Mouse (Mus musculus) neural tube, embryonic 15.5 days (tissue): ENCODE measurements around the gene Tmem255a. TPM values are rescaled to one million over a fixed set of nuclear protein-coding genes. Genes with fewer than 3 reads are reported as not detected.

Experiments
- ATAC-seq: fragments of 200-750 bp; cut with Nextera tagmentation; 2 replicates; pipeline ENCODE4 v1.8.0; 2017; ENCODE audit warnings: mild to moderate bottlenecking, moderate TSS enrichment, moderate library complexity; ENCODE audit not compliant: low FRiP score
- H3K27ac ChIP-seq: fragments of 300-500 bp; sonication (generic); replicated peaks from 2 replicates; pipeline ENCODE4 v1.5.1; 2015; ENCODE audit warnings: mild to moderate bottlenecking, inconsistent platforms
- H3K27me3 ChIP-seq: fragments of 300-500 bp; sonication (generic); replicated peaks from 2 replicates; pipeline ENCODE4 v1.6.1; 2015; ENCODE audit warnings: inconsistent platforms
- H3K36me3 ChIP-seq: fragments of 300-500 bp; sonication (generic); 2 replicates; pipeline ENCODE4 v1.6.1; 2015; ENCODE audit warnings: inconsistent platforms
- H3K4me1 ChIP-seq: fragments of 300-500 bp; sonication (generic); 2 replicates; pipeline ENCODE4 v1.6.1; 2015; ENCODE audit warnings: inconsistent platforms
- H3K4me2 ChIP-seq: fragments of 300-500 bp; sonication (generic); 2 replicates; pipeline ENCODE4 v1.6.1; 2015; ENCODE audit warnings: inconsistent platforms, mild to moderate bottlenecking, moderate library complexity
- H3K4me3 ChIP-seq: fragments of 300-500 bp; sonication (generic); replicated peaks from 2 replicates; pipeline ENCODE4 v1.5.1; 2015; ENCODE audit warnings: mild to moderate bottlenecking, inconsistent platforms
- H3K9ac ChIP-seq: fragments of 300-500 bp; sonication (generic); replicated peaks from 2 replicates; pipeline ENCODE4 v1.6.1; 2015; ENCODE audit warnings: mild to moderate bottlenecking, inconsistent platforms
- H3K9me3 ChIP-seq: fragments of 300-500 bp; sonication (generic); replicated peaks from 2 replicates; pipeline ENCODE4 v1.6.1; 2016; ENCODE audit warnings: inconsistent platforms
- WGBS: fragments of 180-500 bp; shearing (Covaris S2); methylation state at CpG from one replicate; pipeline ENCODE4 v1.1.7; 2015; ENCODE audit warnings: mixed read lengths; 5-methylcytosine and 5-hydroxymethylcytosine counted together
- polyA plus RNA-seq: library from polyadenylated mRNA; unstranded; fragments of >200 nt; fragmentation: Nextera tagmentation; extraction: Ambion mirVana; gene quantifications from 2 replicates; pipeline ENCODE4 v1.2.1, GENCODE M21; 2015

Tmem255a gene
- polyA plus RNA-seq, result 48.0 and 48.5 TPM in 2 replicates

GRCm38 (mm10) chrX:38251851-38252571 lies at the start of gene Tmem255a:
TSS of gene Tmem255a (minus strand) at chrX:38252439.
- Histone ChIP-seq H3K27me3 (no peaks in the 10 kb centered on the region), H3K4me3 (peak within 1 kb of the TSS; percentile 44), H3K9ac (peak within 1 kb of the TSS; percentile 36), H3K36me3 (no peaks in the 10 kb centered on the region), H3K4me2 (peak within 1 kb of the TSS; percentile 60), H3K4me1 (peaks cover 12% of the 10 kb centered on the region; the same call in 1 of the 2 replicates), H3K27ac (peak within 1 kb of the TSS; percentile 64; the same call in 1 of the 2 replicates), H3K9me3 (no peaks in the 10 kb centered on the region)
- ATAC-seq, result peak; percentile 82
- WGBS, result 25% methylated on average over 26 of the region's 27 CpGs

GRCm38 (mm10) chrX:38259610-38260009 lies 7.4 kb upstream of the Tmem255a start:
- Histone ChIP-seq H3K27me3 (no peaks in the 10 kb centered on the region), H3K4me2 (no peak overlapping the region), H3K4me3 (no peak overlapping the region), H3K27ac (no peak overlapping the region), H3K9me3 (no peaks in the 10 kb centered on the region), H3K9ac (no peak overlapping the region), H3K4me1 (no peaks in the 10 kb centered on the region), H3K36me3 (no peaks in the 10 kb centered on the region)
- 28% methylated on average over 2 of the region's 2 CpGs for WGBS
- no peak for ATAC-seq

GRCm38 (mm10) chrX:38250352-38250950 lies 1.8 kb downstream of the Tmem255a start:
- H3K36me3 ChIP-seq, result no peaks in the 10 kb centered on the region

GRCm38 (mm10) chrX:38249640-38250351 lies 2.4 kb downstream of the Tmem255a start:
- 29% methylated on average over 16 of the region's 16 CpGs for WGBS
- Histone ChIP-seq H3K4me3 (peak overlapping the region; percentile 44), H3K9me3 (no peaks in the 10 kb centered on the region), H3K36me3 (no peaks in the 10 kb centered on the region), H3K9ac (no peak overlapping the region), H3K27me3 (no peaks in the 10 kb centered on the region), H3K27ac (no peak overlapping the region), H3K4me2 (peak overlapping the region; percentile 60), H3K4me1 (peaks cover 12% of the 10 kb centered on the region; the same call in 1 of the 2 replicates)
- ATAC-seq, result no peak

More at GRCm38 (mm10) chrX:38250352-38250950, 1.8 kb downstream of the Tmem255a start:
- peak; percentile 50; the same call in 1 of the 2 replicates for ATAC-seq
- peak overlapping the region; percentile 60 for H3K4me2 ChIP-seq
- H3K4me1 ChIP-seq, result peaks cover 12% of the 10 kb centered on the region; the same call in 1 of the 2 replicates
- no peak overlapping the region for H3K27ac ChIP-seq
- H3K9me3 ChIP-seq, result no peaks in the 10 kb centered on the region
- peak overlapping the region; percentile 14; the same call in 1 of the 2 replicates for H3K9ac ChIP-seq
- H3K27me3 ChIP-seq, result no peaks in the 10 kb centered on the region
- 23% methylated on average over 17 of the region's 18 CpGs for WGBS
- H3K4me3 ChIP-seq, result peak overlapping the region; percentile 44

GRCm38 (mm10) chrX:38247601-38248000 lies 4.6 kb downstream of the Tmem255a start:
- Histone ChIP-seq H3K4me2 (no peak overlapping the region), H3K9me3 (no peaks in the 10 kb centered on the region), H3K27ac (no peak overlapping the region), H3K27me3 (no peaks in the 10 kb centered on the region), H3K4me1 (peaks cover 12% of the 10 kb centered on the region; the same call in 1 of the 2 replicates), H3K36me3 (no peaks in the 10 kb centered on the region), H3K4me3 (no peak overlapping the region), H3K9ac (no peak overlapping the region)
- no peak for ATAC-seq
- WGBS, result 30% methylated on average over 5 of the region's 5 CpGs

- no peak for ATAC-seq
- Histone ChIP-seq H3K4me2 (no peak overlapping the region), H3K9me3 (no peaks in the 10 kb centered on the region), H3K9ac (no peak overlapping the region), H3K4me1 (peaks cover 12% of the 10 kb centered on the region; the same call in 1 of the 2 replicates), H3K36me3 (no peaks in the 10 kb centered on the region), H3K27me3 (no peaks in the 10 kb centered on the region), H3K4me3 (no peak overlapping the region), H3K27ac (no peak overlapping the region)
- 37% methylated on average over 6 of the region's 6 CpGs for WGBS
Measured at GRCm38 (mm10) chrX:38247108-38247507, 5.1 kb downstream of the Tmem255a start.

GRCm38 (mm10) chrX:38237731-38238130 lies 14.5 kb downstream of the Tmem255a start:
- WGBS, result 36% methylated on average over 2 of the region's 2 CpGs
- no peak for ATAC-seq

GRCm38 (mm10) chrX:38229888-38230287 lies 22.4 kb downstream of the Tmem255a start:
- no peak for ATAC-seq
- H3K36me3 ChIP-seq, result no peaks in the 10 kb centered on the region
- 79% methylated on average over 1 of the region's 1 CpGs for WGBS

More at GRCm38 (mm10) chrX:38237731-38238130, 14.5 kb downstream of the Tmem255a start:
- Histone ChIP-seq H3K4me1 (no peaks in the 10 kb centered on the region), H3K27me3 (no peaks in the 10 kb centered on the region), H3K4me3 (no peak overlapping the region), H3K36me3 (no peaks in the 10 kb centered on the region), H3K27ac (no peak overlapping the region), H3K4me2 (no peak overlapping the region), H3K9ac (no peak overlapping the region), H3K9me3 (no peaks in the 10 kb centered on the region)

GRCm38 (mm10) chrX:38222757-38223156 lies 29.5 kb downstream of the Tmem255a start:
- H3K4me1 ChIP-seq, result no peaks in the 10 kb centered on the region
- WGBS, result 80% methylated on average over 2 of the region's 2 CpGs

More at GRCm38 (mm10) chrX:38229888-38230287, 22.4 kb downstream of the Tmem255a start:
- H3K4me2 ChIP-seq, result no peak overlapping the region
- no peak overlapping the region for H3K4me3 ChIP-seq
- no peaks in the 10 kb centered on the region for H3K9me3 ChIP-seq
- H3K9ac ChIP-seq, result no peak overlapping the region
- no peaks in the 10 kb centered on the region for H3K27me3 ChIP-seq
- no peaks in the 10 kb centered on the region for H3K4me1 ChIP-seq
- H3K27ac ChIP-seq, result no peak overlapping the region

GRCm38 (mm10) chrX:38217676-38217991 lies 34.6 kb downstream of the Tmem255a start:
- H3K36me3 ChIP-seq, result no peaks in the 10 kb centered on the region
- no peak for ATAC-seq
- no peak overlapping the region for H3K27ac ChIP-seq
- no peaks in the 10 kb centered on the region for H3K27me3 ChIP-seq
- no peaks in the 10 kb centered on the region for H3K9me3 ChIP-seq
- no peaks in the 10 kb centered on the region for H3K4me1 ChIP-seq
- WGBS, result 61% methylated on average over 2 of the region's 2 CpGs
- H3K4me3 ChIP-seq, result no peak overlapping the region
- no peak overlapping the region for H3K9ac ChIP-seq
- no peak overlapping the region for H3K4me2 ChIP-seq

More at GRCm38 (mm10) chrX:38222757-38223156, 29.5 kb downstream of the Tmem255a start:
- Histone ChIP-seq H3K4me2 (no peak overlapping the region), H3K9ac (no peak overlapping the region), H3K27ac (no peak overlapping the region), H3K9me3 (no peaks in the 10 kb centered on the region), H3K36me3 (no peaks in the 10 kb centered on the region), H3K27me3 (no peaks in the 10 kb centered on the region), H3K4me3 (no peak overlapping the region)
- no peak for ATAC-seq

- Histone ChIP-seq H3K9ac (no peak overlapping the region), H3K36me3 (no peaks in the 10 kb centered on the region), H3K4me3 (no peak overlapping the region), H3K9me3 (no peaks in the 10 kb centered on the region), H3K4me1 (no peaks in the 10 kb centered on the region), H3K27ac (no peak overlapping the region), H3K4me2 (no peak overlapping the region), H3K27me3 (no peaks in the 10 kb centered on the region)
- no peak for ATAC-seq
- 81% methylated on average over 9 of the region's 9 CpGs for WGBS
Measured at GRCm38 (mm10) chrX:38216986-38217675, 35.1 kb downstream of the Tmem255a start.
